Mouse (Mus musculus) retina, embryonic 14.5 days (tissue): ENCODE measurements around the gene Ccnjl.

ENCODE experiments used
- DNase-seq: peaks from one replicate; pipeline ENCODE4 v3.0.0-alpha.2; 2015; ENCODE audit warnings: low spot score

Gene Ccnjl

DNA sequence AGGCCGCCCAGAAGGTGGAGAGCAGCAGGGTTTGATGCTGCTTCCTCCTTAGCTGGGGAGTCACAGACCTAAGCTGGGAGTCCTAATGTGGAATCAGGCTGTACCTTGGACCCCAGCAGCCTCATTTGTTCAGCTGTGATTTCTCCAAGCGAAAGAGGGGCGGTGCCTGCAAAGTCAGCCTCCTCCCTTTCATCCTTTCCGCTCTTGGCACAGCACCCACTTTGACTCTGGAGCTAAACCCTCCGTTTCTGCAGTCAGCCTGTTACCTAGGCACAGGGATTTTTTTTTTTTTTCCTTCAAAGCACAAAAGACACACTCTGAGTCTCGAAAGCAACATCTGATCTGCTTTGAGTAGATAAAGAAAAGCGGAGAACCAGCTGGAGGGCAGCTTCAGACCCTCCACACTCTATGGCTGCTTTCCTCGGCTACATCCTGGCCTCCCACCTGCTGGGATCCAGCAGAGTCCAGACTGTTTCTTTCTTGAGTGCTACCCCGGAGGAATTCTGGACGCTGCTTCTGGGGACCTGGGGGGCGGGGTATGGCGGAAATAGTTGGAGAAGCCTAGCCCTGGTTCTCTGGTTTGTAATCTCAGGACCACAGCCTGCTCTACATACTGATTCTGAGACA, 97.8 kb downstream of the Ccnjl start:
- DNase-seq, result no peak

DNA sequence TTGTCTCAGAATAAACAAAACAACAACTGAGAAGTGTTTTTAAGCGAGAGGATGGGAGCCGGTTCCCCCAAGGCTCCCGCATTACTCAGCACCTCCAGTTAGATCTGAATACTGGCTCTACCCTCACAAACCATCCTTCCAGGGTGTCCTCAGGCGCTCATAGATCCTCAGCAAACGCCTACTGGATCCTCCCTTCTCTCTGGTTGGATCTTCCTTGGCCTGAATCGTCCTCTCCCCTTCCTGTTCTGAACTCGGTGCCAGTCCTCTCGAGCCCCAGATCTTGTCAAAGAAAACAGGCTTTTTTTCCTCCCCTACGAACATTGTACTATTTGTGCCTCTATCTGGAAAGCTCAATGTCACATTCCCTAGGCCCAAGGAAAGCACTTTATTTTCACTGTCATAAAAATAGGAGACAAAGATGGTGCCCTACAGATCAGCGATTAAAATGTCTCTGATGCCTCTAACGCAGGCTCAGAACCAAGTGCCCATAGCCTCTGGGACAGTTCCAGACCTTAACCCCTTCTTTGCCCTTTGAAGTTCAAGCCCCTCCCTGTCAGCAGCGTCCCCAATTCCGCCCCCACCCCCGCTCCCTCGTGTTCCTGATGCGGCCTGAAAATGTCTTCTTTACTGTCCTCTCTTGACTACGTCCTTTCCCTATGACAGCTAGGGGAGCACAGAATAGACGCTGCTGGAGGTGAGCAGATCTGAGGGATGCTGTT, 98.5 kb downstream of the Ccnjl start:
- no peak for DNase-seq

DNA sequence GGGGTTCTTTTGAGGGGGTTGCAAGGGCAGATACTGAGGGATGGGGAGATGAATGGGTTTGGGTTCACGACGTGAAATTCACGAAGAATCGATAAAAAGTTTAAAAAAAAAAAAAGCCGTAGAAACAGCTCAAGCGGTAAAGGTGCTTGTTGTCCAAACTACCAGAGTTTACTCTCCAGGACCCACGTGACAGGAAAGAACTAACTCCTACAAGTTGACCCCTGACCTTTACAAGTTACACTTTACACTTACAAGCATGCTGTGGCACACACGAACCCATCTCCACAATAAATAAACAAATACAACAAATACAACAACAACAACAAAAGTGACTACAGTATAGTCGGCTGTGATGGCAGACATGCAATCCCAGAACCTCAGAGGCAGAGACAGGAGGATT, 103.1 kb downstream of the Ccnjl start:
- DNase-seq, result no peak

DNA sequence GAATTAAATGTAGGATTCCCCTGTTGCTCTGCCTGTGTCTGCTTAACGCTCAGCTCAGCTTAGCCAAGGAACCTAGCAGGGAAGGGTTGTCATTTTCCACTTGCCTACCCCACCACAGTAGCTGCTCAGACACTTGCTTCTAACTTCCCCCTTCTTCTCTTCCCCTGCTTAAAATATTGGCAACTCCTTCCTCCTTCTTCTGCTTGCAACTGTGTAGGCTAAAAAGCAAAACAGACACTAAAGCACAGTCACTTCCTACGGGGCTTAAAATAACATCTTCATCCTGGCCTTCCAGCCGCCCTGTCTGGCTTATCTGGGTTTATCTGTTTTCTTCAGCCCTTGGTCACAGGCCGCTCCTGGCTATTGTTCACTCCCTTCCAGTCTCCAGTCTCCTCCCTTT, 104.0 kb downstream of the Ccnjl start:
- no peak for DNase-seq

DNA sequence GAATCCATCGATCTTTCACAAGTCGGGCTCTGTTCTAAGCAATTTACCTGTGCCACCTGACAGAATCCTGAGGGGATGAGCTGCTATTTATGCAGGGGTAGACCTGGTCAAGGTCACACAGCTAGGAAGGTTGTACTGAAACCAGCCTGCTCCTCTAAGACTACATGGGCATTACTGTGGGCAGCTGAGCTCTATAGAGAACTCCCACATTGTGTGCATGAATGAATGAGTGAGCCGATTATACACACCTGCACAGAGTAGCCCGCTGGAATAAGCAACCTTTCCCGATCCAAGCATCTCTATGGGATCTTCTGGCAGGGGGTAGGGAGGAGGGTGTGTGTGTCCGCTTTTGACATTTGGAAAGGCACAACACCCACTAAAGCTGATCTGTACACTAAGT, 104.6 kb downstream of the Ccnjl start:
- DNase-seq, result no peak

DNA sequence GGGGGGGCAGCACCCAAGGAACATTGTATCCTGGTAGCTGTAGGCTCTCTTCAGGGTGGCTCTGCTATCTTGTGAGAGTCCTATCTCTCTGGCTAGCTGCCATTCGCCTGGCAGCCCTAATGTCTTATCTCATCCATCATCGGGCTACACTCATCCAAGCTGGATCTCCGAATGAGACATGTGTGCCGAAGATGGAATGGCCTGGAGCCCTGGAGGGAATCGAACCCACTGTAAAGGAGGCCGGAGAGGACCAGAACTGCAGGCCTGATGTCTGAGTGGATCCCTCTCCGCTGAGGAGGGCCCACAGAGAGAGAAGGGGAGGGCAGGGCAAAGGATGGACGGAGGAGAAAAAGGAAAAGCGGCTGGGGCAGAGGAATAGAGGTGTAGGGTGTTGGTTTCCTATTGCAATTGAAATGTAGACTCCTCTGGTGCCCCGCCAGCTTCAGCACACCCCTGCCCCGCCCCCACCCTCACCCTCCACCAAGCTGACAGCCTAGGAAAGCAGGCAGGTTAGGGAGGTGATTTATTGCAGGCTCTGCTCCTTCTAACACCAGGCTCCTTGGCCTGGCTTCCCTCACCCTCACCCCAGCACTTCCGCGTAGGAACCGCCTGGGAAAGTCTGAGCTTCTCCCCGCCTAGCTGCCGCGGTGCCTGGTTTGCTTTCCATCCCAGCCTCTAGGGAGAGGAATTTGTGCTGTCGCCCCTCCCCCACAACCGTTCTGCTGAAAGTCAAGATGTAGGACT, 105.2 kb downstream of the Ccnjl start:
- peak; percentile 67 for DNase-seq
